Mouse (Mus musculus): ENCODE measurements around the gene Lrsam1.

- TF ChIP-seq CTCF (IDR thresholded peaks at IDR 0.05; ENCODE audit: control insufficient read depth, insufficient read depth, low read length) (no peak), POLR2A (IDR thresholded peaks at IDR 0.05; ENCODE audit: borderline replicate concordance, control insufficient read depth, low read depth, low read length) (peak; percentile 9; the same call in 1 of the 2 replicates)
Measured at GRCm38 (mm10) chr2:32911639-32912182, 49.7 kb downstream of the Lrsam1 start.
